Mouse (Mus musculus) erythroblast, embryonic 14.5 days (primary cell): ENCODE data around the gene Map4k4.

Experiments
- GATA1 ChIP-seq: IDR thresholded peaks from 2 replicates; pipeline ENCODE4 v1.6.1; 2012; ENCODE audit warnings: low read length, inconsistent platforms, mixed read lengths
- TAL1 ChIP-seq: IDR thresholded peaks from 3 replicates; pipeline ENCODE4 v1.6.1; 2012; ENCODE audit warnings: low read length, inconsistent platforms, mixed read lengths

- no peak for TF ChIP-seq TAL1
- TF ChIP-seq GATA1: no peak
Observed at GRCm38 (mm10) chr1:39889429-39889828, 11.3 kb upstream of the Map4k4 start.
